Mouse (Mus musculus) right cerebral cortex, postnatal 10 days (tissue): ENCODE measurements at regions not wholly inside any gene's neighbourhood (a gene's known extent, or its start where the extent isn't known, plus 50 kb on each side); places are given as distances from the start of the nearest gene placed in this dataset.

Experiments used
- DNase-seq, 2 experiments: peaks; one replicate each; pipeline ENCODE4 v3.0.0; 2021; ENCODE audit warnings: low spot score in 2 of 2

DNA sequence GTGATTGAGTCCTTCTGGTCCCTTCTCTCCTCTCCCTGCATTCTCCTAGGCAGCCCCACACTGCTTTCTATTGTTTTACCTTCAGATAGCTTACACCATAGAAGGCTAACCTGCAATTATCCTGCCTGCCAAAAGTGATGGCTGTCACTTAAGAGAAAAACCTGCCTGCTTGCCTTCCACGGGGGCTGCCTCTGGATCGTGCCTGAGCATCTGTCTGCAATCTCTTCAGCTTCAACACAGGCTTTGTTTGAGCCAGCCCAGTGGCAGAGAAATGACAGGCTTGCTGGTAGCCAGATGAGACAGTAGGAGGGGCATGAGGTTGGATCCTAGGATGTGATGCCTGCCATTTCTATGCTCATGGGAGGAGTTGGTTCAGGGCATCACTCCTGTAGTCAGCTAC, 345.2 kb upstream of the Tshz3 start:
- no peak for DNase-seq

DNA sequence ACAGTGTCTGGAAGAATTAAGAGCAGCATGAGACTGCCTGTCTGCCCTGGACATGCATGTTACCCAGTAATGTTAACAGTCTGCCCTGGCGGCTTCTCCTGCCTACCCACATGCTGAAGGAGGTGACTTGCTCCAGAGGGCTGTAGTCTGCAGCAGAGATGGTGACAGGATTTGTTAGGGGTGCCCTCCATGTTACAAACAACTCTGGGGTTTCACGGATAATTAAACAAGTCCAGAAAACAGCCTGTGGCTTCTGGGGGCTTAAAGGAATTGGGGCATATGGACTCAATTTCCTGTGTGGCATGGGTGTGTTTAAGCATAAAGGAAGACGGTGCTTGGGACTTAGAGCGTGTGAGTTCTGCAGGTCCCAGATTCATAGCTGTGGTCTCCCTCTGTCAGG, 347.3 kb upstream of the Tshz3 start:
- no peak for DNase-seq

DNA sequence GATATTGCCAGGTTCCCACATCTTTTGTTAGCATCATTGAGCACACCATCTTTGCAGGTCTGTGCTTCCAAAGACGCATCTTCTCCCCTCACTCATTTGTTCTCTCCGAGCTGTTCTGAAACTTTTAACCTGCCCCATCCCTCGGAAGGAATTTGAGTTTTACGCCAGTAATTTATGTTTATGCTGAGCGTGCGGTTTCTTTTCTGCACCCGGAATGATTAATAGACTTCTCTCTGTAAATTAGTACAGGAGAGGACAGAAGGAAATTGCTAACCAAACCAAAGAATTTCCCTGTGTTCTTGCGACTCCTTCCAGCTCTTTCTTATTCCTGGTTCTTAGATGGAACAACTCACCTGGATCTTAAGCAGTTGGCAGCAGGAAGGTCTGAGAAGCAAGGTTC, 349.7 kb upstream of the Tshz3 start:
- DNase-seq = no peak

DNA sequence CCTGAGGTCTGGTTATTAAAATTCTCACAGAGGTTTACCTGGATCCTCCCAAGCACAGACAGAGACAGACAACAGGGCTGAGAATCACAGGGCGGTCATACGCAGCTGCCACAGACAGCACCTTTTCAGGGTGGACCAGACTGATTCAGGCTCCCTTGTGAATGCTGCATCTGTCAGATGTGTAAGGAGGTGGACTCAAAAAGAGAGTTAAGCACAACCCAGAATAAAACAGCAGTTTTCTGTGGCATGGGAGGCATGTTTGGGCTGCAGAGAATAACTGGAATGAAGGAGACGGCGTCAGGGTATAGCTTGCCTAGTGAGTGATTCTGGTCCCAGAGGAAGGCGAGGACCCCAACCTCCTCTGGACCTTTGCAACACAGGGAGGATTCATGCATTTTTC, 363.1 kb upstream of the Tshz3 start:
- peak in 1 of 2 experiments; percentile 27 for DNase-seq

DNA sequence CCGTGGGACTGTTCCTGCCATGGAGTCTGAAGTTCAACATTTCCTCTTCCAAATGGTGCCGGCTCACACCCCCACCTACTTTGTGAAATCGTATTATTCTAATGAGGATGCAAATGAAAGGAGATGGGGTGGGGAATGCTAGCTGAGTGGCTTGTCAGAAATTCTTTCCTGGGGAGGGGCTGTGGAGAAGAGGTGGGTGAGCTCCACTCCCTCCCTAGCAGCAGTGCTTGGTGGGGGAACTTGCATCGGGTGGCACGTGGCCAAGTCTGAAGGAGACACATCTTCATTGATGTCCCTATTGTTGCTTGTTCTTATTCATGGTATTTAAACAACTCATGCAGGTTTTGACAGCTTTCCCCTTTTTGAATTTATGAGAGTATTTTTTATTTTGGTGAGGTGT, 363.8 kb upstream of the Tshz3 start:
- peak; percentile 42 to 46 for DNase-seq

DNA sequence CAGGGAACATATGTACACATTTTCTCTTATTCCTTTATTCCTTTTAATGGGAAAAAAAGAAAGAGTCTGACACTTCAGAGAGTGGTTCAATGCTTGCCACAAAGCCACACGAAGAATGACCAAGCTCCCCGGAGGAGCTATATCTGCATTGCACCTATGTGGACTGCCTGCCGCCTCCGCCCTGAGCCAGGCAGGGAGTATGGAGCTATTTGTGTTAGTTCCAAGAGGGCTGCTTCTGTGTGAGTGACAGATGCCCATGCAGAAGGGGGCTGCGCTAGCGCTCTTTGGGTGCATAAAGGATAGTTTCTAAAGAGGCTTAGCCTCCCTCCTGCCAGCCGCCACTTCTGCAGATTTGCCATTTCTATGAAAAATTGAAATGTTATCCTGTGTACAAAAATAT, 365.3 kb upstream of the Tshz3 start:
- peak in 1 of 2 experiments; percentile 37 for DNase-seq

DNA sequence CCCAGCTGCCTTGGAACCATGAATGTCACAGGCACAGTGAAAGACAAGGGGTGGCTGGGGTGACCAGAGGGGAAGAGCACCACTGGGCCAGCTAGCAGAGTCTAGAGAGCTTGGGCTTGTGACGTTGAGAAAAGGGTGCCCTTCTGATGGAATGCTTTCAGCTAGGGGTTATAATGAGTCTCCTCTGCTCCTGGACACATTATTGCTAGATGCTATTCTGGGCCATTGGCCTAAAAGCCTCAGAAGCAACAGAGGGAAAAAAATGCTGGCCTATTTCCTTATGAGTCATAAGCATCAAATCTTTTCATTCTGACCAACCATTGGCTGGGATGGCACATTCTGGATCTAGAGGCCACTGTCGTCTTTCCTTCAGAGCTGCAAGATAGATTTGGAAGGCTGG, 369.8 kb upstream of the Tshz3 start:
- no peak for DNase-seq

DNA sequence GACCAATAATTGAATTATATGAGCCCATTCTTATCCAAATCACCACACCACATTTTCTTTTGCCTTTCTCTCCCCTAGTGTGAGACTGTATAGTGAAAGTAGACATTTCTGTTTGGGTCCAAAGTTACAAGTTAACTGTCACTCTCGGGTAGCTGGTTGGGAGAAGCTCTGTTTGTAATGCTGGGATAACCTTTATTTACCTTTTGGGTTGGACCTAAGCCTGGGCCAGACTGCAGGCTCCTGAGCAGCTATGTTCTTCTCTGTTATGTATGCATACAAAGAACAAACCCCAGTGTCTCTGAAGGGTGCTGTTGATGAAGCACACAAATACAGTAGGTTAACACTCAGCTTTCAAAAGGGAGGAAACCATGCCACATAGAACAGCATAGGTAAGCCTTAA, 373.9 kb upstream of the Tshz3 start:
- DNase-seq = no peak

DNA sequence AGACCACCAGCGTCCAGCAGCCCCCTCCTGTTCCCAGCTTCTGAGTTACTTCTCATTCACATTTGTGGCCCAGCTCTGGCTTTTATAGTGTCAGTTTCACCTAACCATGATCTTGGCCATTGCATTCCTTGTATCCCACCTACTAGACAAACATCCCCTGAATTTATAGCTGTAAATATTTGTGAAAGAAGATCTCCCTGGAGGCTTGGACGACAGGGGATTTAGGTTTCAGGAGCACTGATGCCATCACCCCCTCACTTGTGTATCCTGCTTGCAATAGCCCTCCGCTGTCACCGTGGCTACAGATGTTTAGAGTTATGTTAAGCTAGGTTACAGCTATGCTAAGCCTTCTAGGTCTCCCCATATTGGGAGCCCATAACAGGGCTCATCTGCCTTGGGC, 375.7 kb upstream of the Tshz3 start:
- no peak for DNase-seq

DNA sequence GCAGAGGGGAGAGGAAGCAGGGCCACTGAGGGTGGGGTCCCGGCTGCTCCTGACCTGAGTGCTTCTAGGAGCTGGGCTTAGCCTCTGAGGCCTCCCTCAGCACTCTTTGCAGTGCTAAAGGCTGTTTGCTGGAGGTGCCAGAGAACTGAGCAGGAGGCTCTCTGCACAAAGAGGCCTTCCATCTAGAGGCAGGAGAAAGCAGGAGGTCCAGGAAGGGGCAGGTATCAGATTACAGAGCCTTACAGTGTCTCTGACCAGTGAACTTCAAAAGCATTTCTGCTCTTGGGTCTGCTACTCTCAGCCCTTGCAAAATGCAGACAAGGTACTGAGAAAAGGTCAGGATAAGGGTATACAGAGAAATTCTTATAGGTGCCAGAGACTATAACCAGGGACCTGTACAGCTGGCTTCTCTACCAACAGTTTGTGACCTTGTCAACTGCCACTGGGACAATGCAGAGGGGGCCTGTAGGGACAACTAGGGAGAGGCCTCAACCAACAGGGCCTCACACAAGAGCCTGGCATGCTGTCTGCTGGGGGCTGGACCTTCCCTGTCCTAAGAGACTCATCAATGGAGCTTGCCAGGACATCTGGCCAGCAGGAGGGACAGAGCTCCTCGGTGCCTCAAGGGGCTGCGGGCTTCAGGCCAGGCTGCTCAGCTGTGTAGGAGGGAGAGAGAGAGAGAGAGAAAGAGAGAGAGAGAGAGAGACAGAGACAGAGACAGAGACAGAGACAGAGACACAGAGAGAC, 380.3 kb upstream of the Tshz3 start:
- no peak for DNase-seq

DNA sequence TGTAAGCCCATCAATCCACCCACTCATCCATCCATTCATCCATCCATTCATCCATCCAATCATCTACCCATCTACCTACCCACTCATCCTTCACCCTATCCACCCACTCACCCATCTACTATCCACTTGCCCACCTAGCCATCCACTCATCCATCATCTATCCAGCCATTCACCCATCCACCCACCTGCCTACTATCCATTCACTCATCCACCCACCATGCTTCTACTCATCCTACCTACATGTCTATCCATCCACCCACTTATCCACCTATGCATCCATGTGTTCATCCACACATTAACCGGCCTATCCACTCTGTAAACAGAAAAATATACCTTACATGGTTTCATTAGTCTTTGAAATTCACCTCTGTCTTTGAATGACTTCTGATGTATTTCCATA, 384.2 kb upstream of the Tshz3 start:
- no peak for DNase-seq

DNA sequence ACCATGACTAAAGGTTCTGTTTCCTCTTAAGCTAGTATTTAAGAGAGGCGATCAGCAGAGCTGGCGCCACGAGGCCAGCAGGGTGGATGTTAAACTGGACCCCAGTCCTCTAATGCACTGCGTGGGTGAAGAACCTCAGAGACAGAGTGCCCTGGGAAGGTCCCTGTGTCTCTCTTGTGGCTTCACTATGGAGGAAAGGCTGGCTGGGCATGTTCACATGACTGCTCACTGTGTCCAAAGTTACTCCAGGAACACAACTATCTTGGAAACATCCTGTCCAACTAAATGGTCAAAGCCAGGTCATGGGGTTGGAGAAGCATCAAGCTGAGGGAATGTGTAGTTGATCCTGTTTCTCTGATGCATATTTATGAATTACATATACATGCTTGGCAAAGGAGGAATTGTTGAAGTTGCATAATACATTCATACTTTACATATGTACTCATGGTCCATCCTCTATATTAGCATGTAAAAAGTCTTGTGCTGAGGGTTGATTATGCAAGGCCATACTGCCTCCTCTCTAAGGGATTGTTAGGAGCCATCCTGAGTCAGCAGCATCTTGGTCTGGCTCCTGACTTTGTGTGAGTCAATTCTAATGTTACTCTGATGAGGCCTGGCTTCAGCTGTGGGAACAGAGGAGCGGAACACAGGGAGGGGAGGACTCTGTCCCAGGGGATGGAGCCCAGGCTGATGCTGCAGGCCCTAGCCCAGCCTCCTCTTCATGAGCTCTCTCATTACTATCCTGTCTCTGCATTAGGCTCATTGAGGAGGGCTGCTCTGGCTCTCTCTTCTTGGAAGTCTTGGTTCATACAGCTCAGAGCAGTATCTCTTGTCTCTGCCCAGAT, 387.9 kb upstream of the Tshz3 start:
- DNase-seq = no peak

DNA sequence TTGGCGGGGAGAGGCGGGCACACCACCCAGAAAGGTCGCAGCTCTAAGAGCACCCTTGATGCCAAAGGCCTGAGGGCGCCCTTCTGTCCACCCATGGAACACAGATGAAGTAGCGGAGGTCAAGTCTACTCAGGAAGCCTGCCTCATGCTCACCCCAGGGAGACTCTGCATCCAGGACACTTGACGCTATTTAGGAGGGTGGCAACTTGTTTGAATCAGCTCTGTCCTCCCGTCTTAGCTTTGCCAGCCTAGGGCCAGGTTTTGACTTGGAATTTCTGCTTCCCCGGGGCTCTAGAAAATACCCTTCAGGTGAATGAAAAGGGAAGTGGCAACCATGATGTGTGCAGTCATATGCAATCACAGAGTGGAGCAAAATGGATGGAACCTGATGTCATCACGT, 389.2 kb upstream of the Tshz3 start:
- no peak for DNase-seq

DNA sequence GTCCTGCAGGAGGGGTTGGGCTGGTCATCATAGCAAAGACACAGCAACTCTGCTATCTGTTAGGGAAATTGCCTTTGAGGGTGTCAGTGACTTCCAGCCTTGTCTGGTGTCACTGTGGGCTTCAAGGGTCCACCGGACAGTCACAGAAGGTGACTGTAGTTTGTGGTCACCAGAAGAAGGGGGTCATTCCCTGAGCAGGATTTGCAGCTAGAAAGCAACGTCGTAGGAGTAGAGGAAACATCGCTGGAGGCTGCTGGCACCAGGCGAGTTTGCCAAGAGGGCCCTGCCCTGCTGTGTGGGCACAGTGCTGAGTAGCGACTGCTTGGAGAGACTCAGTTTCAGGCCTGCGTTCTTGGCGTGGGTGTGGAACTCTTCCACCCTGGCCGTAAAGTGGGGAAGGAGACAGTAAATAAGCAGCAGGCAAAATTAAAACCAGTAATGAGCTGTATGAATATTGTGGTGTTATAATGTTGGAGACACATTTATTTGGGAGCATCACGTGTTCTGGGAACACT, 389.8 kb upstream of the Tshz3 start:
- no peak for DNase-seq

DNA sequence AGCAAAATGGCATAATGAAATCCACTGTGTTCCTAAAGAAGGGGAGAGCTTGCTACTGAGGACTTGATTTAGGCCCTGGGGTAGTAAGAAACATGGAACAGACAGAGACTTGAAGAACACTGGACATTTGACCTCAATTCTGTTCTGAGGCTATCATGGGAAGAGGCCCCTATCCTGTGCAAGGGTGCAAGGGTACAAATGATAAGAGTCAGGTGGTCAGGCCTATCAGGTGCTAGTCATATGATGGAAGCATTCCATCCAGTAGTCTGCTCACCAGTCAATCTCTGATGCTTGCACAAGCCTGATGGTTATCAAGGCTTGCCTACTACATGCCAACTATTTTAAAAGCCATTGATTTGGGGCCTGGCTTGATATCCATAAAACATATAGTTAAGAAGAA, 420.6 kb upstream of the Tshz3 start:
- no peak for DNase-seq

DNA sequence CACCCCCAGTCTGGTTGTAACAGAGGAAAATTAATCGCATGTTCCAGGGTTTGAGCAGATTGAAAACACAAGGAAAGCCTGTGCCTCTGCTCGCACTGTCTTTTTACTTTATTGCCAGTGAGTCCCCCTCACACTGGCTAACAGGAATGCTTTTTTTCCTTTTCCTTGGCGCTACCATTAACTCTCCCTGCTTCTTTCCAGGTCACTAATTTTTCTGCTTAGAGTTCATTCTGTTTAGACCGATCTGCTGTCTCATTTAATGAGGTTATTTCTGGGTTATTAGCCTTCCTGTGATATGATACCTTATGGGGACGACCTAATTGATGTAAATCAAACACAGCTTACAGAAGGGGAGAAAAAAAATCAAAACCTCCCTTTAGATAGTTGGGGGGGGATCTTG, 429.0 kb upstream of the Tshz3 start:
- DNase-seq = no peak

DNA sequence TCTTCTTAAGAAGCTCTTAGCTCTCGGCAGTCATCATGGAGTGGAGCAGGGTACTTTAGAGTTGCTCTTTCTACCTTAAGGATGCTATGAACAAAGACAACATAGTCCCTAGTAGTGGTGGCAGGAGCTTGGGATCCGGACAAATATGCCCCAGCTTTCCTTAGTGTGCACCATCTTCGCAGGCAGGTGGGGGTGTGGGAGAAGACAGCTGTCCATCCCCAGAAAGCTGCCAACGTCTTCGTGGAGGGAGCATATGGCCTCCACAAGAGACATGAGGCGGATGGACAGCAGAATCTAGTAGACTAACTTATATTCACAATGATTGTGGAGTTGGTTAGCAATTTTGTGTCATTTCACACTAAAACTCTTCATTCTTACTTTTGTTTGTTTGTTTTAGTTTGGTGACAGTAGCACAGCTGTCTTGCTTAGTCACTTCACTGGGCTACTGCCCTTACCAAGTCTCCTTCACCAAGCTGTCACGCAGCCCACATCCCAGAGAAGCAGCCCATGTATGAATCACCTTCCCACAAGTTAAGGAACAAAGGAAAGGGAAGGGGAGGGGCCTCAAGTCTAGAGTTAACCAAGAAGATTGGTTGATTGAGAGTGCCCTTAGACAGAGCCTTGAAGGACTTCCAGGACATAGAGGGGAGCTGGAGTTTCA, 432.6 kb upstream of the Tshz3 start:
- no peak for DNase-seq

DNA sequence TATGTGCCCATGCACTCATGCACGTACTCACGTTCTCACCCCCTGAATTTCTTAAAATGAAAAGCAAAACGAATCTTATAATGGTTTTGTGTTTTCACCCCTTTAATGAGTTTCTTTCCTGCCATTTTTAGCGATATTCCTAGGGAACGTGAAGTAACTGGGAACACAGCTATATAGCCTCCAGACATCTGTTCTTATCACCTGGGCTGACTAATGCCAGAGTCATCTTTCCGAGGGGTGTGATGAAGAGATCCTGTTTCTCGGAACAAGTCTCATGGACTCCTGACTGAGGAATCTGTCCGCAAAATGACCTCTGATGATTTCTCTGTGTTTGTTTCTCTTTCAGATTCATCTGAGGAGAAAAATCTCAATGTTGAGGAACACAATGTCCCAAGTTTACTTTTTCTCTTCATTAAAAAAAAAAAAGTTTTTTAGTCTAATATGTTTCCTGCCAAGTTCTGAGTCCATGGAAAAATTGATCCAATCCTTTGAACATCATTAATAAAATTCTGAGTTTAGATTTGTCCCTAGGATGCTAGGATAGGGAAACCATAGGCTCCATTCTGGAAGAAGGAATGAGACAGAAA, 435.7 kb upstream of the Tshz3 start:
- DNase-seq = no peak

DNA sequence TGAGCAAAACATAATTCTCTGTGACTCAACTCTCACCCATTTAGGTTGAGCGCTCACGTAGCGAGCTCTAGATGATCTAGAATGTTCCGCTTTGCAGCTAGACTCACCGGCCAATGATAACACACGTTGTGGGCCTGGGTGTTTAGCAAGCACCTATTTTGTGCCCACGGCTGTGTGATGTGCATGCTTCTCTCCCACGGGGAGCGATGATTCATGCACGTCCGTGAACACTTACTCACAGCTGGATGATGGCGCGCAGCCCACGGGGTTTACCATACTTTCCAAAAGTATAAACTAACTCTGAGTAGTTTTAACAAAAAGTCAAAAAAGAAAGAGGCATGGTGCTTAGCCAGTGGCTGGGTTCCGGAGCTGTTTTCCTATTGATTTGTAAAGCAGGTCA, 440.8 kb upstream of the Tshz3 start:
- DNase-seq = no peak

DNA sequence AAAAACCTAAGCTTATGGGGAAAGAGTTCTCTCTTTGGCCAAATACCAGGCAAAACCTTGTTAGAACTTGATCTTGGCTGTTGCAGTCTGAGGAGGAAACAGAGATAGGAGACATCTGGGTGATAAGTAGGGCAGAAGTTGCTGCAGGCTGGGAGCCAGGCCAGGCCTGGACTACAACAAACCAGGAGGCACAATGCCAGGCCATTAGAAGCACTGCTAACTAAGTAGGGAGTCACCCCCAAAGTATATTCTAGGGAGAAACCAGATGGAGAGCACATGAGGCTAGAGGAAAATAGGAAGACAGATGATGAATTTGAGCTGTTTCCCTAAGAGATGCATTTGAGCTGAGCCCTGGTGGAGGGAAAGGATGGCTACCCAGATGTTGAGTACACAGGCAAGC, 444.6 kb upstream of the Zfp507 start:
- DNase-seq = no peak

DNA sequence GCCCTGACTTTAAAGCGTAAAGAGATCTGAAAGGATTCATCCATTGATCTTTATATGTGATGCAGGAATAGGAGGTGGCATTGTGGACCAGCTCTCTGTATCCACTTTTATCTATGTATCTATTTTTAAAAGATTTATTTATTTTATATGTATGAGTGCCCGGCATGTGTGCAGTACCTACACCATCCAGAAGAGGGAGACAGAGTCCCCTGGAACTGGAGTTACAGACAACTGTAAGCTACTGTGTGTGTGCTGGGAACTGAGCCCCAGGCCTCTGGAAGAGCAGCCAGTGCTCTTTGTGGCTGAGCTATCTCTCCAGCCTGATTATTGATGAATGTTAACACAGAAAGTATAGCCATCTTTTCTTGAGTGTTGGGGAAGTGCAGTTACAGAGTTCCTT, 433.9 kb upstream of the Zfp507 start:
- DNase-seq = no peak

DNA sequence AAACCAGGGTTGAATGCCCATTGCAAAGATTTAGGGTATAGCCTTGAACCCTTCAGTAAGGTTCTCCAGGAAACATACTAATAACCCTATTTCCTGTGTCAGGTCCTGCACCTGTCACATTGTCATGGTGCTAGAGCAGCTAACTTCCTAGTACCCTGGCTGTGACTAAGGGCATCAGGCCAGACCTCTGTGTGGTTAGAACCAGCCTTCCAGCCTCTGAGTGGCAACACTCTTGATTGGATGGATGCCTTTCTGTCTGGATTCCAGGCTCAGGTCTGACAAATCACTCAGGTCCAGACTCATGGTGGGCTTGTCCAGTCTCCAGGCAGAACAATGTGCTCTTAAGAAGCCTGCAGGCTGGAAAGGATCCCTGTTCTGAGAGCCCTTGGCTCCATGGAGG, 426.2 kb upstream of the Zfp507 start:
- no peak for DNase-seq
